Mouse (Mus musculus): ENCODE results near the gene Dtnb. TPM values are rescaled to one million over a fixed set of nuclear protein-coding genes. Genes with fewer than 3 reads are reported as not detected.

The Dtnb gene
- polyA plus RNA-seq, 1 experiment from 2014 or later = 12.6 TPM

DNA sequence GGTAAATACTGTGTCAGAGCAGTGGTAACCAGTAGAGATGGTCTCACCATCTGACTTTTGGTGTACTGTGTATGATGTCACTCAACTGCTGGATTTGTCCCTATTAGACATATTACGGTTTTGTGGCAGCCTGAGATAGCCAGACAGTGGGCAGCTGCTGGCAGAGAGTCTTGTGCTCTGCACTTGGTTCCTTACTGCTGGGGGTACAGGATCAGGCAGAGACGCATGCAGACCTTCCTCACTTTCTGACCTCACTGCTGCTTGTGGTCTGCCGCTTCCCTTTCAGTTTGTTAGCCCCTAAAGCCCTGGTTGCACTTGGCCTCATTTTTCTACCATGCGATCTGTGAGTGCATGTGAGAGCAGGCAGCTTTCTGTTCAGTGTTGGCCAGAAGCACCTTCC is 98.9 kb downstream of the Dtnb start:
- H3K36me3 ChIP-seq (ENCODE audit: control insufficient read depth, insufficient read depth, low read length) = no peaks in the 10 kb centered on the region
- no peak for TF ChIP-seq EP300 (optimal IDR thresholded peaks at IDR 0.05)
- TF ChIP-seq CTCF (IDR thresholded peaks at IDR 0.05; ENCODE audit: low read depth) = no peak
- H3K27me3 ChIP-seq (ENCODE audit: control insufficient read depth, insufficient read depth, low read length) = no peaks in the 10 kb centered on the region
- ATAC-seq (ENCODE audit: low FRiP score, low TSS enrichment) (no peak), DNase-seq (ENCODE audit: low spot score) (no peak)
- H3K4me3 ChIP-seq (ENCODE audit: low read depth, low read length) = no peak overlapping the region
- H3K27ac ChIP-seq (replicated peaks) = no peak overlapping the region
- 76% methylated on average over 4 of the region's 4 CpGs for WGBS
- H3K9ac ChIP-seq (ENCODE audit: low read length) = no peak overlapping the region
- H3K4me2 ChIP-seq (replicated peaks; ENCODE audit: low read depth) = no peak overlapping the region
- no peaks in the 10 kb centered on the region for H3K4me1 ChIP-seq (replicated peaks; ENCODE audit: control insufficient read depth, insufficient read depth)
- no peaks in the 10 kb centered on the region for H3K9me3 ChIP-seq (ENCODE audit: control insufficient read depth, low read length)

DNA sequence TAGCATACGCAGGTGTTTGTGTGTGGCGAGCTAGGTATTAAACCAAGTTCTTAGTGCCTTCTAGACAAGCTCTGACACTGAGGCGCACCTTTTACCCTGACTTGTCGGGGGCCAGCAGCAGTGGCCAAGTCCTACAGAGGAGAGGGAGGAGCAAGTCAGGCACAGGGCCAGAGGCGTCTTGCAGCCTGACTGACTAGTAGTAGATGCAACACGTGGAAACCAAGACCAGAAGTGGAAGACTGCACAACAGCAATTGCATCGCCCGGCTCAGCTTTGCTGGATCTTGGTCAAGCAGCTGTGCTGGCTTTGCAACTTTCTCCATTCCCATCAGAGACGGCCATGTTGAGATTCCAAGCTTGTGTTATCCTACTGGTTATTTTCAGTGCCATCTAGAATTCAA is 100.6 kb downstream of the Dtnb start:
- Histone ChIP-seq H3K27me3 (ENCODE audit: control insufficient read depth, insufficient read depth, low read length) (no peaks in the 10 kb centered on the region), H3K4me2 (replicated peaks; ENCODE audit: low read depth) (no peak overlapping the region), H3K9me3 (ENCODE audit: control insufficient read depth, low read length) (no peaks in the 10 kb centered on the region), H3K36me3 (ENCODE audit: control insufficient read depth, insufficient read depth, low read length) (no peaks in the 10 kb centered on the region), H3K9ac (ENCODE audit: low read length) (no peak overlapping the region), H3K27ac (replicated peaks) (no peak overlapping the region), H3K4me1 (replicated peaks; ENCODE audit: control insufficient read depth, insufficient read depth) (no peaks in the 10 kb centered on the region), H3K4me3 (ENCODE audit: low read depth, low read length) (no peak overlapping the region)
- DNase-seq (ENCODE audit: low spot score) (no peak), ATAC-seq (ENCODE audit: low FRiP score, low TSS enrichment) (no peak)
- 81% methylated on average over 9 of the region's 9 CpGs for WGBS
- no peak for TF ChIP-seq CTCF (IDR thresholded peaks at IDR 0.05; ENCODE audit: low read depth)
- no peak for TF ChIP-seq EP300 (optimal IDR thresholded peaks at IDR 0.05)

DNA sequence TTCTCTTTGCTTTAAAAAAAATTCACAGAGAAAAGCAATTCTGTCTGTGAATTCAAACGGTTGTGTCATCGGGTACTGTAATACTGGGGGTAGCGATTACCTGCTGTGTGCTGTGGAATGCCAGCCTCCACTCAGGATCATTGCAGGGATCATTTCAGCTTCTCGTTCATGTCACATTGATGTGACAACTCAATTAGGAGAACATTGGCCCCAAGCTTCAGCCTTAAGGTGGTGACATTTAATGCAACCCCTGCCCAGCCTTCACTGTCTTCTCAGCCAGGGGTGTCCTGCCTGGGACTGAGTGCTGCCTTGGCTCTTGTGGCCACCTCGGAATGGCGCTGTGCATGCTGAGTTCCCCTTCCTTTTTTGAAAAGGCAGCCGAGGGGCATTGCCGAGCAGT is 101.7 kb downstream of the Dtnb start:
- no peaks in the 10 kb centered on the region for H3K9me3 ChIP-seq (ENCODE audit: control insufficient read depth, low read length)
- H3K4me3 ChIP-seq (ENCODE audit: low read depth, low read length) = no peak overlapping the region
- no peak for TF ChIP-seq EP300 (optimal IDR thresholded peaks at IDR 0.05)
- no peak for TF ChIP-seq CTCF (IDR thresholded peaks at IDR 0.05; ENCODE audit: low read depth)
- WGBS = 81% methylated on average over 8 of the region's 8 CpGs
- no peak overlapping the region for H3K27ac ChIP-seq (replicated peaks)
- no peak overlapping the region for H3K4me2 ChIP-seq (replicated peaks; ENCODE audit: low read depth)
- no peak for ATAC-seq (ENCODE audit: low FRiP score, low TSS enrichment)
- no peaks in the 10 kb centered on the region for H3K4me1 ChIP-seq (replicated peaks; ENCODE audit: control insufficient read depth, insufficient read depth)
- no peaks in the 10 kb centered on the region for H3K36me3 ChIP-seq (ENCODE audit: control insufficient read depth, insufficient read depth, low read length)
- no peak for DNase-seq (ENCODE audit: low spot score)
- H3K9ac ChIP-seq (ENCODE audit: low read length) = no peak overlapping the region
- no peaks in the 10 kb centered on the region for H3K27me3 ChIP-seq (ENCODE audit: control insufficient read depth, insufficient read depth, low read length)

DNA sequence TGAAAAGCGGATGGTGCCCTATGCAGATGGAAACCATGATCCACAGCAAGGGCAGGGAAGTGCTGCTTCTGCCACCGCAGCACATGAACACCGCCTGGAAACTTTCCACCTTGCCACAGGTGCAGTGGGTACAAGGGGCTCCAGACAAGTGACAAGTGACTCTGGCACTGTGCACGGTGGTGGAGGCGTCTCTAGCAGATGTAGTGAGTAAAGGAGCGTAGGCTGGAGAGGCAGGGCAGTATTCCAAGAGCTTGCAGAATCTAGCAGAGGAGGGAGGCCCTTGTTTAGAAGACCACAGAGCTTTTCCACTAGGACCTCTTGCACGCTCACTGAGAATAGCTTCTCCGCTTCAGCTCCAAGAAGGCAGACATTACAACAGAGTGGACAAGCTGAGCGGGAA is 102.7 kb downstream of the Dtnb start:
- H3K36me3 ChIP-seq (ENCODE audit: control insufficient read depth, insufficient read depth, low read length) = no peaks in the 10 kb centered on the region
- H3K4me3 ChIP-seq (ENCODE audit: low read depth, low read length) = no peak overlapping the region
- no peak overlapping the region for H3K4me2 ChIP-seq (replicated peaks; ENCODE audit: low read depth)
- no peaks in the 10 kb centered on the region for H3K27me3 ChIP-seq (ENCODE audit: control insufficient read depth, insufficient read depth, low read length)
- ATAC-seq (ENCODE audit: low FRiP score, low TSS enrichment) (no peak), DNase-seq (ENCODE audit: low spot score) (no peak)
- H3K9ac ChIP-seq (ENCODE audit: low read length) = no peak overlapping the region
- no peak overlapping the region for H3K27ac ChIP-seq (replicated peaks)
- 72% methylated on average over 9 of the region's 9 CpGs for WGBS
- H3K4me1 ChIP-seq (replicated peaks; ENCODE audit: control insufficient read depth, insufficient read depth) = no peaks in the 10 kb centered on the region
- H3K9me3 ChIP-seq (ENCODE audit: control insufficient read depth, low read length) = no peaks in the 10 kb centered on the region
- TF ChIP-seq EP300 (optimal IDR thresholded peaks at IDR 0.05) = no peak
- TF ChIP-seq CTCF (IDR thresholded peaks at IDR 0.05; ENCODE audit: low read depth) = no peak

DNA sequence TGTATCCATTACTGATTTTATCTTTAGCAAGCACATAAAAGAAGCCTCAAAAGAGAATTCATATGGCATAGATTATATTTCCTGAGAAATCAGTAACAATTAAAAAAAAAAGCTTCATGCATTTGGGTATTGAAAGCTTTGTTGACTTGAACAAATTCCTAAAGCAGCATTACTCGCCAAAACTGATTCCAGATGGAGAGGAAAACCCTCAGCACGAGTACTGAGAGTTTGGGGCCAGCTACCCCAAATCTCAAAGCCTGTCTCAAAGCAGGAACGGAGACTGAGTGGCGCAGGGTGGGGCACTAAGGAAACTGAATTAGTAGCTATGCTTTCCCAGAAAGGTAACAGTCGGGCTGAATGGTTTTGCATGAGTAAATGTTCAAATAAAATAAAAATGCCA is 108.5 kb downstream of the Dtnb start:
- no peak overlapping the region for H3K4me2 ChIP-seq (replicated peaks; ENCODE audit: low read depth)
- H3K27me3 ChIP-seq (ENCODE audit: control insufficient read depth, insufficient read depth, low read length) = no peaks in the 10 kb centered on the region
- no peak for ATAC-seq (ENCODE audit: low FRiP score, low TSS enrichment)
- H3K36me3 ChIP-seq (ENCODE audit: control insufficient read depth, insufficient read depth, low read length) = no peaks in the 10 kb centered on the region
- no peak overlapping the region for H3K9ac ChIP-seq (ENCODE audit: low read length)
- no peaks in the 10 kb centered on the region for H3K9me3 ChIP-seq (ENCODE audit: control insufficient read depth, low read length)
- H3K4me3 ChIP-seq (ENCODE audit: low read depth, low read length) = no peak overlapping the region
- TF ChIP-seq CTCF (IDR thresholded peaks at IDR 0.05; ENCODE audit: low read depth) = no peak
- TF ChIP-seq EP300 (optimal IDR thresholded peaks at IDR 0.05) = no peak
- H3K27ac ChIP-seq (replicated peaks) = no peak overlapping the region
- no peak for DNase-seq (ENCODE audit: low spot score)
- WGBS = 62% methylated on average over 5 of the region's 5 CpGs
- no peaks in the 10 kb centered on the region for H3K4me1 ChIP-seq (replicated peaks; ENCODE audit: control insufficient read depth, insufficient read depth)

DNA sequence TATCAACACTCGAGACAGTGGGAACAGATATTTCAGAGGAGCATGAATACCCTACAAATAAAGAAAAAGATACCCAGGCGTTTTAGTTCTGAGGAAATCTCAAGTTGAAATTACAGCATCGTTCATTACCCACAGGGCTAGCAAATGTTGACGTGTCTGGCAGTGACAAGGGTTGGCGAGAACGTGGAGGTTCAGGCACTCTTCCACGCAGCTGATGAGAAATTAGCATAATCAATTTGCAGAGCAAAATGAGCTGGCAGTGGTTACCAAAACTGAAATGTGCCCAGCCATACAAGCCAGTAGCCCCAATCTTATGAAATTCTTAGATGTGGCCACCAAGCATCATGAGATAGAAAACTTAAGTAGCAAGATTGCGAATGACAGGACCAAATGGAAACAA is 110.9 kb downstream of the Dtnb start:
- H3K4me1 ChIP-seq (replicated peaks; ENCODE audit: control insufficient read depth, insufficient read depth) = no peaks in the 10 kb centered on the region
- WGBS = 75% methylated on average over 8 of the region's 8 CpGs
- TF ChIP-seq CTCF (IDR thresholded peaks at IDR 0.05; ENCODE audit: low read depth) (no peak), EP300 (optimal IDR thresholded peaks at IDR 0.05) (no peak)
- H3K36me3 ChIP-seq (ENCODE audit: control insufficient read depth, insufficient read depth, low read length) = no peaks in the 10 kb centered on the region
- H3K27me3 ChIP-seq (ENCODE audit: control insufficient read depth, insufficient read depth, low read length) = no peaks in the 10 kb centered on the region
- H3K9me3 ChIP-seq (ENCODE audit: control insufficient read depth, low read length) = no peaks in the 10 kb centered on the region
- DNase-seq (ENCODE audit: low spot score) (no peak), ATAC-seq (ENCODE audit: low FRiP score, low TSS enrichment) (no peak)
- no peak overlapping the region for H3K9ac ChIP-seq (ENCODE audit: low read length)
- no peak overlapping the region for H3K4me2 ChIP-seq (replicated peaks; ENCODE audit: low read depth)
- H3K27ac ChIP-seq (replicated peaks) = no peak overlapping the region
- H3K4me3 ChIP-seq (ENCODE audit: low read depth, low read length) = no peak overlapping the region

Measured in stomach, postnatal 0 days (tissue).